In genomic region chr3:129130521-129130920, GRCm38 (mm10) we compare ENCODE assay signal across 35 mouse cellular contexts.
"Had no signal": no experiment of that assay in that cellular context is flagged by ENCODE, and none has a peak within 500 bp of the region (broad histone marks: within the 10 kb centered on the region; RNA-seq: fewer than 3 reads in every experiment).

No protein-coding gene starts in this region.

- H3K27me3 ChIP-seq: heart, embryonic 12.5 days; heart, embryonic 13.5 days; heart, embryonic 15.5 days; hindbrain, embryonic 12.5 days; hindbrain, embryonic 13.5 days; hindbrain, embryonic 15.5 days; intestine, embryonic 15.5 days; kidney, embryonic 15.5 days had no signal

- H3K4me2 ChIP-seq: heart, embryonic 11.5 days; heart, embryonic 12.5 days; heart, embryonic 13.5 days; heart, embryonic 15.5 days; hindbrain, embryonic 12.5 days; hindbrain, embryonic 13.5 days; hindbrain, embryonic 14.5 days; hindbrain, embryonic 15.5 days; intestine, embryonic 15.5 days; kidney, embryonic 15.5 days had no signal

- DNase-seq: heart, postnatal 10 days; heart, postnatal 14 days; heart, postnatal 36 days; heart, postnatal 4 days; kidney, adult 11 months; kidney, adult 18-20 months; kidney, adult 2 months; kidney, adult 8-10 months; kidney, adult 9 months; kidney, postnatal 10 days; kidney, postnatal 14 days; kidney, postnatal 25 days; kidney, postnatal 36 days; kidney, postnatal 4 days; layer of hippocampus, adult 9-11 months; layer of hippocampus, postnatal 36 days had no signal

- H3K4me3 ChIP-seq: heart, embryonic 10.5 days; heart, embryonic 12.5 days; heart, embryonic 13.5 days; heart, embryonic 15.5 days; hindbrain, embryonic 10.5 days; hindbrain, embryonic 12.5 days; hindbrain, embryonic 13.5 days; hindbrain, embryonic 15.5 days; intestine, embryonic 15.5 days; kidney, embryonic 15.5 days; layer of hippocampus, adult 2 months had no signal

- H3K27ac ChIP-seq: heart, embryonic 10.5 days; heart, embryonic 13.5 days; heart, embryonic 15.5 days; hindbrain, embryonic 10.5 days; hindbrain, embryonic 12.5 days; hindbrain, embryonic 13.5 days; hindbrain, embryonic 14.5 days; hindbrain, embryonic 15.5 days; hindbrain, postnatal 0 days; intestine, embryonic 15.5 days; kidney, embryonic 15.5 days; kidney, postnatal 0 days; layer of hippocampus, adult 2 months had no signal

- ATAC-seq: hindbrain, embryonic 16.5 days; hindbrain, postnatal 0 days; inflammation-experienced regulatory T-cells, adult 6 months; intestine, embryonic 15.5 days; intestine, embryonic 16.5 days; intestine, postnatal 0 days had no signal

- H3K36me3 ChIP-seq: heart, embryonic 10.5 days; heart, embryonic 12.5 days; heart, embryonic 13.5 days; heart, embryonic 15.5 days; hindbrain, embryonic 10.5 days; hindbrain, embryonic 12.5 days; hindbrain, embryonic 13.5 days; hindbrain, embryonic 15.5 days; intestine, embryonic 15.5 days; kidney, embryonic 15.5 days had no signal

- H3K4me1 ChIP-seq: heart, embryonic 10.5 days; heart, embryonic 15.5 days; hindbrain, embryonic 13.5 days; hindbrain, embryonic 15.5 days; intestine, embryonic 15.5 days; kidney, embryonic 15.5 days had no signal

- H3K9ac ChIP-seq: heart, embryonic 12.5 days; heart, embryonic 13.5 days; heart, embryonic 15.5 days; hindbrain, embryonic 12.5 days; hindbrain, embryonic 13.5 days; hindbrain, embryonic 14.5 days; hindbrain, embryonic 15.5 days; intestine, embryonic 15.5 days; kidney, embryonic 15.5 days had no signal

- H3K9me3 ChIP-seq: heart, embryonic 10.5 days; heart, embryonic 12.5 days; heart, embryonic 13.5 days; heart, embryonic 15.5 days; hindbrain, embryonic 10.5 days; hindbrain, embryonic 12.5 days; hindbrain, embryonic 13.5 days; hindbrain, embryonic 15.5 days; intestine, embryonic 15.5 days; kidney, embryonic 15.5 days had no signal
